Mouse (Mus musculus) lung, adult 18-20 months (tissue): ENCODE measurements at regions not wholly inside any gene's neighbourhood (a gene's known extent, or its start where the extent isn't known, plus 50 kb on each side); places are given as distances from the start of the nearest gene placed in this dataset.

Source experiments
- DNase-seq, 2 experiments: peaks; one replicate each; pipeline ENCODE4 v3.0.0; 2022; ENCODE audit warnings: mixed read lengths in 2 of 2

- DNase-seq = no peak
Observed at GRCm38 (mm10) chr12:106764516-106764915, 723.9 kb upstream of the 3110018I06Rik start.

- DNase-seq = no peak
Observed at GRCm38 (mm10) chr12:106773536-106773935, 714.9 kb upstream of the 3110018I06Rik start.

GRCm38 (mm10) chr12:106796596-106796995, 691.8 kb upstream of the 3110018I06Rik start:
- no peak for DNase-seq

- DNase-seq = no peak
Observed at GRCm38 (mm10) chr12:106819736-106820135, 668.7 kb upstream of the 3110018I06Rik start.

GRCm38 (mm10) chr12:106822311-106822710, 666.1 kb upstream of the 3110018I06Rik start:
- no peak for DNase-seq

GRCm38 (mm10) chr12:106828542-106828941, 659.9 kb upstream of the 3110018I06Rik start:
- DNase-seq = no peak

GRCm38 (mm10) chr12:106829323-106829722, 659.1 kb upstream of the 3110018I06Rik start:
- DNase-seq = no peak

GRCm38 (mm10) chr12:106835241-106835640, 653.2 kb upstream of the 3110018I06Rik start:
- no peak for DNase-seq

- DNase-seq = no peak
Observed at GRCm38 (mm10) chr12:106839618-106840017, 648.8 kb upstream of the 3110018I06Rik start.

- no peak for DNase-seq
Observed at GRCm38 (mm10) chr12:106840150-106840651, 648.2 kb upstream of the 3110018I06Rik start.

GRCm38 (mm10) chr12:106841996-106842395, 646.4 kb upstream of the 3110018I06Rik start:
- no peak for DNase-seq

GRCm38 (mm10) chr12:106842396-106842795, 646.0 kb upstream of the 3110018I06Rik start:
- DNase-seq = no peak

- DNase-seq = no peak
Observed at GRCm38 (mm10) chr12:106851666-106852065, 636.8 kb upstream of the 3110018I06Rik start.

- DNase-seq = no peak
Observed at GRCm38 (mm10) chr12:106852736-106853135, 635.7 kb upstream of the 3110018I06Rik start.

- DNase-seq = no peak
Observed at GRCm38 (mm10) chr12:106853711-106854240, 634.7 kb upstream of the 3110018I06Rik start.

GRCm38 (mm10) chr12:106855520-106855919, 632.9 kb upstream of the 3110018I06Rik start:
- no peak for DNase-seq

- DNase-seq = no peak
Observed at GRCm38 (mm10) chr12:106861638-106862037, 626.8 kb upstream of the 3110018I06Rik start.

GRCm38 (mm10) chr12:106864076-106864475, 624.4 kb upstream of the 3110018I06Rik start:
- DNase-seq = no peak

- no peak for DNase-seq
Observed at GRCm38 (mm10) chr12:106868036-106868435, 620.4 kb upstream of the 3110018I06Rik start.

GRCm38 (mm10) chr12:106871481-106871880, 617.0 kb upstream of the 3110018I06Rik start:
- DNase-seq = no peak

- DNase-seq = no peak
Observed at GRCm38 (mm10) chr12:106872966-106873730, 615.3 kb upstream of the 3110018I06Rik start.

- no peak for DNase-seq
Observed at GRCm38 (mm10) chr12:106890319-106890718, 598.1 kb upstream of the 3110018I06Rik start.

- DNase-seq = no peak
Observed at GRCm38 (mm10) chr12:106894061-106894460, 594.4 kb upstream of the 3110018I06Rik start.

- DNase-seq = peak in 1 of 2 experiments; percentile 6
Observed at GRCm38 (mm10) chr12:106904202-106904601, 584.2 kb upstream of the 3110018I06Rik start.
